Mouse (Mus musculus) layer of hippocampus, adult 11-12 months (tissue): ENCODE data around the gene Stk10.
"Not testable (repeated sequence)": the region's sequence is repeated elsewhere in the genome, so short reads cannot be mapped to it uniquely, and the experiment has no call there.

Experiments
- DNase-seq: peaks from one replicate; pipeline ENCODE4 v3.0.0; 2022; ENCODE audit warnings: low spot score

Gene Stk10

DNA sequence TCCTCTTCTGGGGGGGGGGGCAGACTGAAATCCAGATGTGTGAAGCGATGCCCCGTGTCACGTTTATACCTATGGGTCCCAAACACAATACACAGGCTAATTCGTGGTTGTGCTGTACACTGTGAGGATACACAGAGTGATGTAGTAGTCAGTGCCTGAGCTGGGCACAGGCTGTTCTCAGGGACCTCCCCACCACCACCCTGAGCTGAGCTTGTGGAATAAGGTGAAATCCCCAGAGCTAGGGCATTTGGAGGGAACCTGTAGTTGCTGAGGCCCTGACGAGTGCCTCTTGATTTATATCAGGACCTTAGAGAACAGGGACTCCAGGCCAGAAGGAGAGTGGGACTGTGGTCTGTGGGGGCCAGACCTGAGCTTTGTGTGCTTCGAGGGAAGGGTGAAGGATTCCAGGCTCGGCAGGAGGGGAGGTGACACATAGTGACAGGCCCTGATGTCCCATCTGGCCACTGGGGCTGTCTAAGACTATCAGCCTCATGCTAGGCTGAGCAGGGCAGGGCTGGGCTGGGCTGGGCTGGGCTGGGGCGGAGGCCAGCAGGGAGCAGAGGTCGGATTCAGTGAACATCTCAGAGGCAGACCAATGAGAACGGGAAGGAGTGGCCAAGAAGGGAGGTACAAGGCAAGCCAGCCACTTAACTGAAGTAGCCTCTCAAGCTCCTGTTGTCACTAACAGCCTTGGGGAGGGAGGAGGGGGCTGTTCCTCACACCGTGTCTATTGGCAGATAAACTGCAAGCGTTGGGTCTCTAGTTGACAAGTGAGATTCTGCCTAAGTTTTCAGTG is 68.6 kb downstream of the Stk10 start:
- DNase-seq, result no peak

DNA sequence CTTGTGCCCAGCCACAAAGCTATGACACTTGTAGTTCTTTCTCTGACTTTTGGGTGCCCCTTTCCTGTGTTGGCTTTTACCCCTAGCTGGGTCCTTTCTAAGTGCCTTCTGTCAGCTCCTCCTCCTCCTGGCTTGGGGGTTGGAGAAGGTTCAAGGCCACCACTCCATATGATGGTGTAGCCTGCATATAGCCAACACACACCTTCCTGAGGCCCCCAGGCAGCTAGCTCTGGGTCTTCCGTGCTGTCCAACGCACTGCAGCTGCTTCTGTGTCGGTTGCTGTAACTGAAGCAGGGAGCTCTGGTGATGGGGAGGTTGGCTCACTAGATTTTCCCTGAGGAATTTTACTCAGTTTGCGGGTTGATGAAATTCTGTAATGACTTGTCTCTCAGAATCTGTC is 71.6 kb downstream of the Stk10 start:
- DNase-seq, result no peak

- DNase-seq, result no peak
Observed at GRCm38 (mm10) chr11:32605131-32605860, 72.2 kb downstream of the Stk10 start.

GRCm38 (mm10) chr11:32605907-32606306 is 72.8 kb downstream of the Stk10 start:
- DNase-seq, result no peak

GRCm38 (mm10) chr11:32607319-32607718 is 74.2 kb downstream of the Stk10 start:
- no peak for DNase-seq

DNA sequence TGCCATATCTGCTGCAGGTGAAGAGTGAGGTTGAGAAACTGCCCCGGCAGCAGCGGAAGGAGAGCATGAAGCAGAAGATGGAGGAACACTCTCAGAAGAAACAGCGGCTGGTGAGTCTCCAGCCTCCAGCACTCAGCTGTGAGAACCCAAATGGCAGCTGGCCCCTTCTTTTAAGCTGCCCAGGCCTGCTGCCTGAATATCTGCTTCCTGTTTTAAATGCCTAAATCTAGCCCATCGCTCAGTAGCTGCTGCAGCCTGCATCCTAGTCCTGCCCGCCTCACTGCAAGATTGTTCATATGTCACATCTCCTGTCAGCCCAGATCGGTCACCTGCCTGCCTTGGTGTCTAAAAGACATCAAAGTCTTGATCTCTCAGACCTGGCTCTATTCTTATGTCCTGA is 77.5 kb downstream of the Stk10 start:
- DNase-seq, result no peak

GRCm38 (mm10) chr11:32612304-32612703 is 79.2 kb downstream of the Stk10 start:
- DNase-seq, result no peak

DNA sequence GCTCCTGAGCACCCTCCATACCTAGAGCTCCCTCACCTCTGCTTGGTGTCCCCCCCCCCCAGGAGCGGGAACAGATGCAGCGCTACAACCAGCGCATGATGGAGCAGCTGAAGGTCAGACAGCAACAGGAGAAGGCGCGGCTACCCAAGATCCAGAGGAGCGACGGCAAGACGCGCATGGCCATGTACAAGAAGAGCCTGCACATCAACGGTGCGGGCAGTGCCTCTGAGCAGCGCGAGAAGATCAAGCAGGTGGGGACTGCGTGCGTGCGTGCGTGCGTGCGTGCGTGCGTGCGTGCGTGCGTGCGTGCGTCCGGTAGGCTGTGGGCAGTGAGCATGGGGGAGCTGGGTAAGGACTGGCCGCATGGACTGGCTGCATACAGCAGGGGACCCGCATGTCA is 81.4 kb downstream of the Stk10 start:
- no peak for DNase-seq

DNA sequence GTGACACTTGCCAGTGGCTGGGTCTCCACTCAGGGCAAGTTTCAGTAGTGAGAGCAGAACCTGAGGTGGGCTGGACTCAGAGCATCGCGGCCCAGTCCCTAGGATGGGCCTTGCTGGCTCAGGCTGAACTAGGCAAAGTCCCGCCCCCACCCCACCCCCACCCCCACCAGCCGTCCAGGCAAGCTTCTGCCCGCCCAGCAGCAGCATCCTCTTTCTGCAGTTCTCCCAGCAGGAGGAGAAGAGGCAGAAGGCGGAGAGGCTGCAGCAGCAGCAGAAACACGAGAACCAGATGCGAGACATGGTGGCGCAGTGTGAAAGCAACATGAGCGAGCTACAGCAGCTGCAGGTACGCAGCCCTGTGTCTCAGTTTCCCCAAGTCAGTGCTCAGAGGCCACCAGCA is 82.5 kb downstream of the Stk10 start:
- DNase-seq, result no peak

- DNase-seq, result no peak
Observed at GRCm38 (mm10) chr11:32616091-32616490, 83.0 kb downstream of the Stk10 start.

- no peak for DNase-seq
Observed at GRCm38 (mm10) chr11:32618036-32618435, 84.9 kb downstream of the Stk10 start.

- not testable (repeated sequence) for DNase-seq
Observed at GRCm38 (mm10) chr11:32618641-32619040, 85.5 kb downstream of the Stk10 start.

DNA sequence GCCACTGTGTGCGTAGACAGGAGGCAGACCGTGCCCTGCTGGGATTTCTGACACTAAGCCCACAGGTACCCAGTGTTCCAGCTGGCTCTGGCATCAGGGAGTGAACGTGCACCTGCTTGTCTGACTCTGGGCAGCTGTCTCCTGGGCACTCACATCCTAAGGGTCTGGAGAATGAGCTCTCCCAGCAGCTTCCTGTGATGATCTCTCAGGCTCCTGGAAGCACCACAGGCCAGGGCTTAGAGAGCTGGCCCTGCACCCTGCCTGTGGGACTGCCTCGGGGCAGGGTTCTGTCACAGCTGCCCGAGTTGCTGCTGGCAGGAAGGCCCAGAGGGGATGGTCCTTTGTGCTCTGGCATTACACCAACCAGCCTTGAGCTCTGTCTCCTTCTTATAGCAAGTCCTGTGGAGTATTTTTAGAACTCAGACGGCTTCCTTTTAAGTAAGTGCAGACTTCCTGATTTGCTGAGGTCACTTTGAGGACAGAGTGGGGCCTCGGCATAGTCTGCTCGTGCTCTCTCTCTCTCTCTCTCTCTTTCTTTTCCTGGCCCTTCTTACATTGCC is 86.2 kb downstream of the Stk10 start:
- DNase-seq, result peak; percentile 57

DNA sequence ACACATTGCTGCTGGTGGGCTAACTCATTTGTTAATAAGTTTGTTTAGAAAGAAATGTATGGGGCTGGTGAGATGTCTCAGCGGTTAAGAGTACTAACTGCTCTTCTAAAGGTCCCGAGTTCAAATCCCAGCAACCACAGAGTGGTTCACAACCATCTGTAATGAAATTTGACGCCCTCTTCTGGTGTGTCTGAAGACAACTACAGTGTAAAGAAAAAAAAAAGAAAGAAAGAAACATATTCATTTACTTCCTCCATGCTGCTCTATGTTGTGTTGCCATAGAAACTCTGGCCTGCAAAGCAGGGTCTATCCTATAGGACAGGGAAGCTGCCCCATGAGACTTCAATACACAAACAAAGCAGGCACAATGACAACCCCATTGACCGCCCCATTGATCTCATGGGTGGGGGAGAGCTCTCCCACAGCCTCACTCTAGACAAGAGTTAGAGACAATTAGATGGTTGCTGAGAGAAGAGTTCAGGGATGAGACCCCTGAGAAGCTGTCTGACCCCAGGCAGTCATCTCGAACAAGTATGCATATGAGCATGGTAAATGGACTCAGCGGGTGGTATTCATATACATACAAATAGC is 86.9 kb downstream of the Stk10 start:
- no peak for DNase-seq

DNA sequence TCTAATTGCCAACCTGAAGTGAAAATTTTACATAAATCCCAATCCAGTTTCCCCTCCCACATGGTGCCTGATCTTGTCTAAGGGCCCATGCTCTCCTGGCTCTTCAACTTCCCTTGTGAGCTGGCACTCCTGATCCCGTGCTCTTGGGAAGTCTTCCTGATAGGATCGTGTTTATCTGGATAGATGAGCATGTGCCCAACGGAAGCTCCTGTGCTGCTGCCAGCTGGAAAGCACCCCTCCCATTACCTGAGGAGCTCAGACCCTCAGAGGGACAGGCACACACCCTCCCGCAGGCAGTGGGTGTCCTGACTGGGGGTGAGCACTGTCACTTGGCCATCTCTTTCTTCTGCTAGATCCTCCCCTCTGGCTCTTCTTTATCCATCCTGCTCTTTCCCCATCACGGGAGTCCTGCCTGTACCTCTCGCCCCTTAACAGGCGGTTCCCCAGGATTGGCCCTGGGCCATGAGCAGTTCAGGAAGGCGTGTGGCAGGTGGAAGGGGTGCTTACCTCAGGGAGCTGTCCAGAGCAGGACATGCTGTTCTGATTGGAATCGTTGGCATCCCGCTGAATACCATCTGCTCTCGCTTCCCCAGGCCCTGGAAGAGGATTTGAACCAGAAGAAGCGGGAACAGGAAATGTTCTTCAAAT is 88.8 kb downstream of the Stk10 start:
- DNase-seq, result no peak

- no peak for DNase-seq
Observed at GRCm38 (mm10) chr11:32622479-32623190, 89.5 kb downstream of the Stk10 start.

GRCm38 (mm10) chr11:32623236-32623635 is 90.1 kb downstream of the Stk10 start:
- DNase-seq, result peak; percentile 68

DNA sequence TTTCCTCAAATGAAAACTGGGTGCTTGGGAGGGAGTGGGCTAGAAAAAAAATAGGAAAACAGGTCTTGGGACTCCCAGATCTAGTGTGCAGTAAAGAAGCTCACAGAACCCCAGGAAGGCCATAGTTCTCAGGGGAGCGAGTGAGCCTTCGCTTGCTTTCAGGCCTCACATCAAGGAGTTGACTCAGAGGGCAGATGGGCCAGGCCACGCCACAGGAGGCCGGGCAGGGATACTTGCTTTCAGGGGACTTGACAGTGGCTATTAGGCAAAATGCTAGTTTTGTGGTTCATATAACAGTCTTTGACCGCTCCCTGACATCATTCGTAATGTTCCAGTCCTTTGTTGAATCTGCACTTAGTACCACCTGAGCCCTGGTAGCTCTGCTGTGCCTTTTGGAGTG is 90.8 kb downstream of the Stk10 start:
- no peak for DNase-seq

DNA sequence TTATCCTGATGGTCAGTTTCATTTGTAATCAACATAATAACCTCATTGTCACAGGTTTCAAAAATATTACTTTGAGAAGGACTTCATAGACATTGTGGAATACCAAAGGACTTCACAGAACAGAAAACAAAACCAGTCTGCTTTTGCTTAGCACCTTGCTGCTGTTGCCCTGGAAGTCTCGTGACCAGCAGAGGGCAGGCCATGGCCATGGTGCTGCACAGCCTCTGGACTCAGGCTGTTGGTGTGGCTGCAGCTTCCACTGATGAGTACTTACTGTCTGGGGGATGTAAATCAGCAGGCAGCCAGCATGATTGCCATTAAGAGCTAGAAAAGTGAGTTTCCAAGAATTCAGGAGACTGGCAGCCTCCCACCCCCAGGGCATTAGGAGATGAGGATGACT is 92.6 kb downstream of the Stk10 start:
- peak; percentile 69 for DNase-seq

DNA sequence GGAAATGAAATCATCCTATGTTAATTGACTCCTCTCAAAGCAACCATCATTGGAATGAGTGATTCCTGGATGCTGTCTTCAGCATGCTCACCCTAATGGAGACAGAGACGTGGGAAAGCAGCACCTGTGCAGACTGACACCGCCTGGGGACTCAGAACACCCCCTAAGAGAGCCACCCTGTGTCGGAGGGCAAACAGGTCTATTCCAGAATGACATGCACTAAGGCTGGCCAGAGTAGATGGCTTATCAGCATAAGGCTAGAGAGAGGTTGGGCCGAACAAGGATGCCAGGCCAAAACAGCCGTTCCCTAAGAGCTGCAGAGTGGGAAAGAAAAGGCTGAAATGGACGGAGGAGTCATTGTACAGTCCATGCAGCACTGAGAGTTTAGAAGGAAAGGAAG is 93.0 kb downstream of the Stk10 start:
- DNase-seq, result no peak

DNA sequence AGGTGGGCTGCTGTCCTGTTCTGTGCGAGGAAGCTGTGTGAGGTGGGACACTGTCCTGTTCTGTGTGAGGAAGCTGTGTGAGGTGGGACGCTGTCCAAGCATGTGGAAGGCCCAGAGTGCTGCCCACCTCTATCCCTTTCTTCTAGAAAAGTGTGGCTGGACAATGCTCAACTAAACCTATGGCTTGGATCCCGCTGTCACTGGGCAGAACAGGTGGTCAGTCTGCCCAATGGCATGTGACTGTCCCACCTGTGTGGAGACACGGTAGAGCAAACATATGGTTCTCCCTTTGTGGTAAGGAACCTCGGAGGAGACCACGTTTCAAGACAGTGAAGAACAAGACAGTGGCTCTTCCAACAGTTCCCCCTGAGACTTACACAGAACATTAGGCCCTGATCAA is 94.8 kb downstream of the Stk10 start:
- DNase-seq, result no peak
